Mouse (Mus musculus): ENCODE results near the gene St7l.

DNA sequence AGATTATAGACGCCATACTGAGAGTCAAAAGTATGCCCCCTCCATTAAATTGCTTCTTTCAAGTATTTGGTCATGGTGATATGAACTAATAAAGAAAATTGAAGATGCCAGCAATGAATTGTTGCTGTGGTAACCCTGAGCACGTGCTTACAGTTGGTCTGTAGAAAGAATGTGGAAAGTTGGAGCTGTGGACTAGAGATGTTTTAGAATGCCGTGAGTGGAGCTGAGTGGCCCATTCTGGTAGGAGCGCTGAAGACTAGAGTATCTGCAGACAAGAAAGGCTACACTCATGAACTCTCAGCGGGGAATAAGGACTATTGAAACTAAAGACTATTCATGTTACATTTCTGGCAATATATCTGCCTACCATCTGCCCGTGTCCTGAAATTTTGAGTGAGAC, 45.4 kb downstream of the St7l start:
- TF ChIP-seq FLI1 (IDR thresholded peaks at IDR 0.05; ENCODE audit: low read length) (no peak), GATA1 (IDR thresholded peaks at IDR 0.05; ENCODE audit: borderline replicate concordance, low read length) (no peak)

Data from megakaryocyte, embryonic 14.5 days (primary cell).